Mouse (Mus musculus): ENCODE data around the gene Sardh. TPM values are rescaled to one million over a fixed set of nuclear protein-coding genes. Genes with fewer than 3 reads are reported as not detected.

Sardh gene
- polyA plus RNA-seq, 1 experiment from 2014 or later: 8.9 TPM

DNA sequence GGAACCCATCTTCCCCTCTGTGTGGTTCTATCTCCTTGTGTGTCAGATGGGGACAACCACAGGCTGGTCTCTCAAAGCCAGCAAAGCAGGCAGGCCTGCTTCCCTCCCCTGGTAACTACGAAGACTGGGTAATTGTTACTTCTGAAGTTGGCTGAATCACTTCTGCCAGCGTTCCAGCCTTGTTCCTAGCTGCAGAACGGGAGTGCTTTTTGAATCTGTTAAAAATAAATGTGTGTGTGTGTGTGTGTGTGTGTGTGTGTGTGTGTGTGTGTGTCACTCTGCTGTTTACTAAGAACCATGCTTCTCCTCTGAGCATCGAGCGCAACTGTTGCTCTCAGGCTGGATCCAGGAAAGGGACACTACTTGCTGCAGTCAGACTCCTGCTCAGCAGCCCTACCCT lies 84.3 kb downstream of the Sardh start:
- Histone ChIP-seq H3K9ac (no peak overlapping the region), H3K4me1 (peaks cover 18% of the 10 kb centered on the region), H3K27me3 (no peaks in the 10 kb centered on the region), H3K4me2 (replicated peaks) (no peak overlapping the region), H3K4me3 (no peak overlapping the region), H3K36me3 (no peaks in the 10 kb centered on the region), H3K27ac (no peak overlapping the region), H3K9me3 (no peaks in the 10 kb centered on the region)
- WGBS: 57% methylated on average over 5 of the region's 5 CpGs
- no peak for ATAC-seq (ENCODE audit: insufficient number of reproducible peaks, insufficient read depth, low FRiP score, low TSS enrichment)

DNA sequence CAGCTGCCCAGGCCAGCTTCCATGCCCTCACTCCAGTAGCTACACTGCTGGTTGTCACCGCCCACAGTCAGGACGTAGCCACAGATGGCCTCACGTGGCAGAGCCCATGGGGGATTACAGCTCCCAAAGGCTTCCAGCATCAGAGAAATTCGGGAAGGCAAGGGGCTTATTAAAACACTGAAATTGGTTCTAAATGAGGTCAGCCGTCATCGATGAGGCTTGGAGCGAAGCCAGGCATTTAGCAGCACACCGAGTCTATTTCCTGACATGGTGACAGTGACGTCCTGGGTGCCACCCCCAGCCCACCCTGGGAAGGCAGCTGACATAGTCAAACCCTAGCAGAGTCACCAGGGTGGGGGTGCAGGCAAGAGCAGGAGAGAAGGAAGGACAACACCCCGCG lies 85.5 kb downstream of the Sardh start:
- H3K4me2 ChIP-seq (replicated peaks): no peak overlapping the region
- no peak for ATAC-seq (ENCODE audit: insufficient number of reproducible peaks, insufficient read depth, low FRiP score, low TSS enrichment)
- H3K36me3 ChIP-seq: no peaks in the 10 kb centered on the region
- 55% methylated on average over 11 of the region's 11 CpGs for WGBS
- H3K27ac ChIP-seq: no peak overlapping the region
- H3K4me3 ChIP-seq: no peak overlapping the region
- H3K4me1 ChIP-seq: peaks cover 12% of the 10 kb centered on the region
- no peaks in the 10 kb centered on the region for H3K9me3 ChIP-seq
- H3K9ac ChIP-seq: no peak overlapping the region
- H3K27me3 ChIP-seq: no peaks in the 10 kb centered on the region

DNA sequence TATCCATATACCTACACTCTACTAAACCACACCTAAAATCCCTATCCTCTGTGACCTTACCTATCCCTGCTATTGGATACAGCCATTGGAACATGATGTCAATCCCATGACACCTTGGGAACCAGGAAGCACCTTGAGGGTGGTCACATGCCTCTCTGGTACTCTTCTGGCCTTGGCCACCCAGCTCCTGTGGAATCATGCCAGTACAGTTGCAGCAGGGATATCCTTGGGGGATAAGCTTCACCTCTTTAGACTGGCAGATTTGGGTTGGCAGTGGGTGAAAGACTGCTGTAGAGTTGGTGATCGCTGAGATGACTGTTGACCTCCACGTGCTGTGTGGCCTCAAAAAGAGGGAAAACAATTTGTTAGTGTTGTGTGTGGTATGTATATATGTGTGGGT lies 86.6 kb downstream of the Sardh start:
- H3K27me3 ChIP-seq: no peaks in the 10 kb centered on the region
- no peak overlapping the region for H3K9ac ChIP-seq
- H3K9me3 ChIP-seq: no peaks in the 10 kb centered on the region
- no peak overlapping the region for H3K4me2 ChIP-seq (replicated peaks)
- no peak for ATAC-seq (ENCODE audit: insufficient number of reproducible peaks, insufficient read depth, low FRiP score, low TSS enrichment)
- WGBS: 92% methylated on average over 2 of the region's 2 CpGs
- peaks cover under 1% of the 10 kb centered on the region for H3K4me1 ChIP-seq
- no peak overlapping the region for H3K4me3 ChIP-seq
- no peaks in the 10 kb centered on the region for H3K36me3 ChIP-seq
- H3K27ac ChIP-seq: no peak overlapping the region

DNA sequence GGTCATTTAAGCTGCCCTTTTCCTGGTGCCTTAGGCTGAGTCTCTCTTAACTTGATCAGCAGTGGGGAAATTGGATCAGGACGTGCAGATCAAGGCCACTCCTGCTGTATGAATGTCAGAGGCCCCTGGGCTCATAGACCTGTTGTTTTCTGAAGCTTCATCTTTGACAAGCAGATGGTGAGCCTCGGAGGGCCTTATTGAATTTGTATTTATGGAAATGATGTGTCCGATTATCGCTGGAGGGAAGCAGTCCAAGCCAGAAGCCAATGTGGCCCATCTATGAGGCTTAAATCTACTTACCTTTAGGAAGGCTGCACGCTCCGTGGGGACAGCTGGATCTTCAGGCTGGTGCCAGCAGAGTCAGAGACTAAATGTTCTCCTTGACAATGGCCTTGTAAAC lies 91.5 kb downstream of the Sardh start:
- H3K9ac ChIP-seq: no peak overlapping the region
- H3K27me3 ChIP-seq: no peaks in the 10 kb centered on the region
- H3K4me2 ChIP-seq (replicated peaks): no peak overlapping the region
- no peaks in the 10 kb centered on the region for H3K36me3 ChIP-seq
- H3K4me3 ChIP-seq: no peak overlapping the region
- WGBS: 68% methylated on average over 6 of the region's 6 CpGs
- ATAC-seq (ENCODE audit: insufficient number of reproducible peaks, insufficient read depth, low FRiP score, low TSS enrichment): no peak
- H3K27ac ChIP-seq: no peak overlapping the region
- no peaks in the 10 kb centered on the region for H3K9me3 ChIP-seq
- no peaks in the 10 kb centered on the region for H3K4me1 ChIP-seq

DNA sequence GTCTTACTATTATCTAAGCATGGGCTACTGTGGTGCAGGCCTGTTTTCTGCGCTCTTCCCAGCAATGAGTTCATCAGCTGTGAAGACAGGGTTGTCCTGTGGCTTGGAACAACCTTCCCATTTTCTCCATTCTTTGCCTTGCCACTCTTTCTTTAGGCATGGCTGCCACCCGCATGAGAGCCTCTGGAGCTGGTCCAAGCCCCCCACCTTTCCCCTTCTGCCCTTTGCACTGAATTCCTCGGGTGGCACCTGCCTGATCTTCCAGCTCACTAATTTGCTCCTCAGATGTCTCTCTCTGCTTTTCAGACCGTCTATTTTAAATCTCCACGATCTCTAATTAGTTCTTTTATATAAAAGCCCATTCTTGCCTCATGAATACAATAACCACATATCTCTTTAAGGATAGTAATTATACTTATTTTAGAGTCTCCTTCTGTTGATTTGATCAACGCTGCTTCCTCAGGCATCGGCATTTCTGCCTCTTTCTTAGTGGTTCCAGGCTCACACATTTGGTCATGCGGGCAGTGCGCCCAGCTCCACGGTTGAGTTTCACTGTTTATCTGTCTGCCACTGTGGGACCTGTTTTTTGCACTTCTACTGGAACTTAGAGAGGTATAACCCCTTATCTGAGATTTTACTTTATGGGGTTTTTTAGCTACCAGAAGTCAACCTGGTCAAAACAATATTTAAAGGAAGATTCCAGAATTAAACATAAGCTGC lies 93.5 kb downstream of the Sardh start:
- Histone ChIP-seq H3K4me3 (no peak overlapping the region), H3K36me3 (no peaks in the 10 kb centered on the region), H3K9me3 (no peaks in the 10 kb centered on the region), H3K27me3 (no peaks in the 10 kb centered on the region), H3K9ac (no peak overlapping the region), H3K27ac (no peak overlapping the region), H3K4me2 (replicated peaks) (no peak overlapping the region), H3K4me1 (no peaks in the 10 kb centered on the region)
- 76% methylated on average over 10 of the region's 10 CpGs for WGBS
- ATAC-seq (ENCODE audit: insufficient number of reproducible peaks, insufficient read depth, low FRiP score, low TSS enrichment): no peak

DNA sequence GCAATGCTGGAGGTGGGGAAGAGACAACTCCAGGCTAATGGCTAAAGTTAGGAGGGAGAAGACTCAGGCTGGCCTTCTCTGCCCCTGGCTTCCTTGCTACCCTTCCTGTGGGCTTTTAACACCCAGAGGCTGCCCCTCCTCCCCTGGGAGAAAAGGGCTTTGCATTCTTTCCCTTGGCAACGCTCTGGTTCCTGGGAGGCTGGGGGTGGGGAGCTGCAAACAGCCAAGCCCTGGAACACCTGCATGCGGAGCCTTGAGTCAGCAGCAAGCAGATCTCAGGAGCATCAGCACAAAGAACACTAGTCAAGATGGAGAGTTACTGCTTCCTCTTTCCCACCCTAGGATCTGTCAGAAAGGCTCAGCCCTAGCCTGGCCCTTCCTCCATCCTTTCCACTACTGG lies 98.7 kb downstream of the Sardh start:
- no peak for ATAC-seq (ENCODE audit: insufficient number of reproducible peaks, insufficient read depth, low FRiP score, low TSS enrichment)
- no peaks in the 10 kb centered on the region for H3K36me3 ChIP-seq
- H3K9ac ChIP-seq: no peak overlapping the region
- H3K9me3 ChIP-seq: no peaks in the 10 kb centered on the region
- WGBS: 7% methylated on average over 2 of the region's 2 CpGs
- no peaks in the 10 kb centered on the region for H3K4me1 ChIP-seq
- no peak overlapping the region for H3K27ac ChIP-seq
- no peak overlapping the region for H3K4me2 ChIP-seq (replicated peaks)
- H3K4me3 ChIP-seq: no peak overlapping the region
- no peaks in the 10 kb centered on the region for H3K27me3 ChIP-seq

DNA sequence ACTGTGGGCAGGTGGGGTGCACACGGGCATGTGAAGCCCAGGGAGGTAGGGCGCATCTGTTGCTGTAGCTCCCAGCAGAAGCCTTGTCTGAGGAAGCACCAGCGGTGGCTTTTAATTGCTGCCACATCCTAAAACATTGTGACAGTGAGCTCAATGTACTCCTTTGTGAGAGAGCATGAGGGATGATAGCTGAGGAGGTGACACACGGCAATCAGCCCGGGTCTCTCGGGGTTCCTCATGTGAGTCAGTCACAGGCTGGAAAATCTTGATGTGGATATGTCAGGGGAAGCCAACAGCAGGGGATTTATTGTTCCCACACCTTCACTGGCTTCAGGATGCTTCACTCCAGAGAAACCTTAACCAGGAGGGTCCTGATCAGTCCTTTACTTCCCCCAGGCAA lies 101.3 kb downstream of the Sardh start:
- Histone ChIP-seq H3K4me1 (peaks cover 4% of the 10 kb centered on the region; the same call in 1 of the 2 replicates), H3K36me3 (no peaks in the 10 kb centered on the region), H3K4me2 (replicated peaks) (no peak overlapping the region), H3K27me3 (peaks cover 11% of the 10 kb centered on the region), H3K4me3 (no peak overlapping the region), H3K9me3 (no peaks in the 10 kb centered on the region), H3K9ac (no peak overlapping the region), H3K27ac (no peak overlapping the region)
- 67% methylated on average over 6 of the region's 6 CpGs for WGBS
- no peak for ATAC-seq (ENCODE audit: insufficient number of reproducible peaks, insufficient read depth, low FRiP score, low TSS enrichment)

DNA sequence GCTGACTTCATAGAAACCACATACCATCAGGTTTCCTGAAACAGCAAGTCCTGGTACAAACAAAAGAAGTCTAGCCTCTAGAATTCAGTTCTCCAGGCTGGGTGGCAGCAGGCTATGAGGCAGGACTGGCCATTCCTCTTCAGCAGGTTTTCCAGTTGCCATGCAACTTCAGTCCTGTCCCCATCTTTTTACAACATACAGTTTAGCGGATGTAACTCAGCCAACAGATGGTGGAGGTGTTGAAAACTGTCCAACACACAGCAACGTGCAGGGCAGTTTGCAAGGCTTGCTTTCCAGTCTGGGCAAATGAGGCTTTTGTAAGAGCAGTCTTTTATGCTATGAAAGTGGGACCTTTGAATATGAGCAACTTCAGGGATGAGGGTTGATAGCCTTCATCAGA lies 103.2 kb downstream of the Sardh start:
- Histone ChIP-seq H3K4me3 (no peak overlapping the region), H3K4me2 (replicated peaks) (no peak overlapping the region), H3K27ac (no peak overlapping the region), H3K27me3 (peaks cover 25% of the 10 kb centered on the region), H3K36me3 (no peaks in the 10 kb centered on the region), H3K9me3 (no peaks in the 10 kb centered on the region), H3K4me1 (peaks cover 7% of the 10 kb centered on the region; the same call in 1 of the 2 replicates), H3K9ac (no peak overlapping the region)
- 74% methylated on average over 2 of the region's 2 CpGs for WGBS
- ATAC-seq (ENCODE audit: insufficient number of reproducible peaks, insufficient read depth, low FRiP score, low TSS enrichment): no peak

DNA sequence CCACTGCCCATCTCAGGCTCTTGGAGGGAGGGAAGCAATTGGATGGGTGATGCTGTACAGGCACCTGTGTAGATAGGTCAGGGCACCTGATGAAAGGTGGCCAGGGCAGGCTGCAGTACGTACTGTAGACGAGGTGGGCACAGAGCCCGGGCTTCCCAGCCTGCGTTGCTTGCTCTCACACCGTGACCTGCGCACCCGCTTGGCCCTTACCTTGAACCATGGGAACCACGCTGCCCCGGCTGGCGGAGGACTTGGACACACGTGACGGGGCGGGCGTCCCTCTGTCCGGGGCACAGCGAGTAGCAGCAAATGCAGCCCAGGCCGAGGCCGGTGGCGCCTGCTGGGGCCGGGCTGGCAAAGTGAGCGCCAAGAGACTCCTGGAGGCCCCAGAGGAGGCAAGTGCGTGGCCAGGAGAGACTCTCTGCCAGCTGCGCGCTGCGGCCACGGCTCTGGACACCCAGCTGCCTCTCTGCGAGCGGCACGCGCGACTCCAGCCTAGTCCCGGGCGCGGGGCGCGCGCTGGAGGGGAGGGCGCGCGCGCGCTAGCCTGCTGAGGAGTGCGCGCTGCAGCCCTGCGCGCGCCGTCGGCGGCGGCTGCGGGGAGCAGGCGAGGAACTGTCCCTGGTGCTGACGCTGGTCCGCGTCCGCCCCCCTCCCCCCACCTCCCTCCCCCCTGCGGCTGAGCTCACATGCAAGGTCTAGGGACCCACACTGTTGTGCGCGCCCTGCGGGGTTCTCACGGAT lies 106.0 kb downstream of the Sardh start, which contains the start of gene Fam163b:
Gene Fam163b (minus strand): TSS at position 542 of the 744 bp plus-strand sequence.
- Histone ChIP-seq H3K9me3 (no peaks in the 10 kb centered on the region), H3K9ac (peak within 1 kb of the TSS; percentile 34; the same call in 1 of the 2 replicates), H3K27me3 (peaks cover 34% of the 10 kb centered on the region), H3K4me2 (replicated peaks) (peak within 1 kb of the TSS; percentile 91), H3K27ac (no peak within 1 kb of the TSS), H3K4me1 (peaks cover 7% of the 10 kb centered on the region; the same call in 1 of the 2 replicates), H3K36me3 (no peaks in the 10 kb centered on the region), H3K4me3 (peak within 1 kb of the TSS; percentile 42)
- peak; percentile 62; the same call in 1 of the 2 replicates for ATAC-seq (ENCODE audit: insufficient number of reproducible peaks, insufficient read depth, low FRiP score, low TSS enrichment)
- under 1% methylated on average over 48 of the region's 62 CpGs for WGBS

Other genes starting within 250 kb of the Sardh start
- 94.1 and 96.9 TPM in 2 replicates for gene Cacfd1, start 238.4 kb downstream of the Sardh start, polyA plus RNA-seq (2016; fragmentation: Nextera tagmentation; extraction: Ambion mirVana)
- 1.0 and 1.9 TPM in 2 replicates for gene Slc2a6, start 220.3 kb downstream of the Sardh start, polyA plus RNA-seq (2016; fragmentation: Nextera tagmentation; extraction: Ambion mirVana)
- gene Mymk, start 176.2 kb downstream of the Sardh start, polyA plus RNA-seq (2016; fragmentation: Nextera tagmentation; extraction: Ambion mirVana): 8.7 and 12.1 TPM in 2 replicates
- gene Adamtsl2, start 169.0 kb downstream of the Sardh start, polyA plus RNA-seq (2016; fragmentation: Nextera tagmentation; extraction: Ambion mirVana): 4.4 and 6.9 TPM in 2 replicates
- 0.24 and 0.29 TPM in 2 replicates for gene Fam163b, start 105.8 kb downstream of the Sardh start, polyA plus RNA-seq (2016; fragmentation: Nextera tagmentation; extraction: Ambion mirVana)
- gene Dbh, start 83.1 kb downstream of the Sardh start, polyA plus RNA-seq (2016; fragmentation: Nextera tagmentation; extraction: Ambion mirVana): 0.17 and 0.52 TPM in 2 replicates
- 9.0 and 9.8 TPM in 2 replicates for gene Vav2, start 178.7 kb upstream of the Sardh start, polyA plus RNA-seq (2016; fragmentation: Nextera tagmentation; extraction: Ambion mirVana)
- 14.6 and 15.8 TPM in 2 replicates for gene Brd3os, start 194.0 kb upstream of the Sardh start, polyA plus RNA-seq (2016; fragmentation: Nextera tagmentation; extraction: Ambion mirVana)

Data from embryonic facial prominence, embryonic 12.5 days (tissue).